Mouse (Mus musculus) urinary bladder, postnatal 10 days (tissue): ENCODE measurements around the gene Slc7a11.
"Not testable (repeated sequence)": the region's sequence is repeated elsewhere in the genome, so short reads cannot be mapped to it uniquely, and the experiment has no call there.

Experiments used
- DNase-seq: peaks from one replicate; pipeline ENCODE4 v3.0.0; 2022; ENCODE audit warnings: low spot score

Gene Slc7a11

GRCm38 (mm10) chr3:50443421-50443916 lies at the start of gene Slc7a11:
Gene Slc7a11 (minus strand): TSS chr3:50443614.
- DNase-seq, result no peak

GRCm38 (mm10) chr3:50491678-50492077 lies 48.3 kb upstream of the Slc7a11 start:
- no peak for DNase-seq

- DNase-seq, result no peak
These were observed 40.7 kb upstream of the Slc7a11 start for GRCm38 (mm10) chr3:50484076-50484475.

GRCm38 (mm10) chr3:50462223-50462622 lies 18.8 kb upstream of the Slc7a11 start:
- no peak for DNase-seq

GRCm38 (mm10) chr3:50457136-50457535 lies 13.7 kb upstream of the Slc7a11 start:
- DNase-seq, result no peak

- no peak for DNase-seq
These were observed 13.2 kb upstream of the Slc7a11 start for GRCm38 (mm10) chr3:50456564-50456963.

- DNase-seq, result no peak
These were observed 12.6 kb upstream of the Slc7a11 start for GRCm38 (mm10) chr3:50456023-50456422.

GRCm38 (mm10) chr3:50445050-50445775 lies 1.8 kb upstream of the Slc7a11 start:
- DNase-seq, result no peak

- DNase-seq, result no peak
These were observed 528 bp upstream of the Slc7a11 start for GRCm38 (mm10) chr3:50443942-50444341.

- DNase-seq, result no peak
These were observed 797 bp downstream of the Slc7a11 start for GRCm38 (mm10) chr3:50442341-50443292.

- no peak for DNase-seq
These were observed 2.1 kb downstream of the Slc7a11 start for GRCm38 (mm10) chr3:50441330-50441729.

GRCm38 (mm10) chr3:50440409-50440808 lies 3.0 kb downstream of the Slc7a11 start:
- DNase-seq, result no peak

GRCm38 (mm10) chr3:50439429-50439828 lies 4.0 kb downstream of the Slc7a11 start:
- no peak for DNase-seq

GRCm38 (mm10) chr3:50438520-50439253 lies 4.7 kb downstream of the Slc7a11 start:
- DNase-seq, result no peak

- not testable (repeated sequence) for DNase-seq
These were observed 5.3 kb downstream of the Slc7a11 start for GRCm38 (mm10) chr3:50438081-50438480.

GRCm38 (mm10) chr3:50436409-50436808 lies 7.0 kb downstream of the Slc7a11 start:
- DNase-seq, result not testable (repeated sequence)

GRCm38 (mm10) chr3:50433831-50434230 lies 9.6 kb downstream of the Slc7a11 start:
- no peak for DNase-seq

GRCm38 (mm10) chr3:50430811-50431210 lies 12.6 kb downstream of the Slc7a11 start:
- DNase-seq, result no peak

- no peak for DNase-seq
These were observed 21.7 kb downstream of the Slc7a11 start for GRCm38 (mm10) chr3:50421480-50422277.

GRCm38 (mm10) chr3:50419161-50419560 lies 24.3 kb downstream of the Slc7a11 start:
- no peak for DNase-seq

- no peak for DNase-seq
These were observed 36.6 kb downstream of the Slc7a11 start for GRCm38 (mm10) chr3:50406771-50407170.
